10 mouse cellular contexts compared by ENCODE assay signal in the genomic region with DNA sequence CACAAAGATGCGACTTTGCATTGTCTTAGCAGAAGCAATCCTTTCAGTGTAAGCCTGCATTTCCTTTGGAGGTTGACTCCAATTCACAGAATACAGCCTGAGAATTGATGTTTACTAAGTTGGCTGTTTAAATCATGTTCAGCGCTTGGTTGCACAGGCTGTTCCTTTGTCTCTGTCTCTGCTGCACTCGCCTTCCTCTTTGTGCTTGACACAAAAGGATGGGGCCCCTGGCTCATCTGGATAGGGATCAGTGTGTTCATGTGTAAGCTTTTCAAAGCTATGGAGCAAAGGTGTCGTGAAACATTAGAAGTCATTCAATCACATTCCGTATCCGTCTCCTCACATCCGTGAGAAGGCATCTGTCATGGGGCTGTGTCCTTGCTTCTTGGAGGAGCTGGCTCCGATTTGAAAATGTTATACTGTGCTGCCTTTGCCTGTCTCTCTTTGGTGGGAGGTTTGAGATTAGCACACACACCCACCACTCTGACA.
DNase-seq lines count a peak whose midpoint lies in the region; ATAC-seq and TF ChIP-seq lines count a peak whose summit lies in the region.
"Had no signal": no experiment of that assay in that cellular context is flagged by ENCODE, and none has a peak within 500 bp of the region (broad histone marks: within the 10 kb centered on the region; RNA-seq: fewer than 3 reads in every experiment).

No protein-coding gene starts in this region.

- no peaks in the 10 kb centered on the region for H3K4me1 ChIP-seq in forebrain, postnatal 0 days (ENCODE audit: insufficient read depth)

- peak overlapping the region; percentile 57; the same call in 1 of the 2 replicates for H3K27ac ChIP-seq in forebrain, postnatal 0 days (ENCODE audit: low read depth, low read length)
- H3K27ac ChIP-seq: heart, embryonic 15.5 days had no signal

- peak; percentile 65 for ATAC-seq in forebrain, postnatal 0 days

- 19% methylated on average over 8 of the region's 8 CpGs for WGBS in forebrain, postnatal 0 days

- DNase-seq in left cerebral cortex, postnatal 4 days = peak; percentile 6
- DNase-seq in left cerebral cortex, adult 11 months (ENCODE audit: low spot score) = no peak
- DNase-seq in embryo, embryonic 9.5 days (ENCODE audit: extremely low spot score) = peak; percentile 59
- peak; percentile 61 for DNase-seq in forebrain, postnatal 0 days
- DNase-seq in neural tube, embryonic 10.5 days (ENCODE audit: extremely low spot score, low spot score) = peak; percentile 50
- no peak for DNase-seq in thymus, postnatal 10 days (ENCODE audit: low spot score in 2 of 2)
- no peak for DNase-seq in layer of hippocampus, postnatal 14 days (ENCODE audit: low spot score in 2 of 2)
- no peak for DNase-seq in gastrocnemius, postnatal 25 days

- no peaks in the 10 kb centered on the region for H3K27me3 ChIP-seq in forebrain, postnatal 0 days (ENCODE audit: insufficient read depth, low read length)
- H3K27me3 ChIP-seq: heart, embryonic 15.5 days had no signal

- H3K4me3 ChIP-seq in forebrain, postnatal 0 days (ENCODE audit: low read depth, low read length) = no peak overlapping the region
- H3K4me3 ChIP-seq: heart, embryonic 15.5 days had no signal

- no peak overlapping the region for H3K9ac ChIP-seq in forebrain, postnatal 0 days
- H3K9ac ChIP-seq: heart, embryonic 15.5 days had no signal

- no peak for TF ChIP-seq CTCF in forebrain, postnatal 0 days (IDR thresholded peaks at IDR 0.05; ENCODE audit: low read depth)

- intact Hi-C loops in left cerebral cortex, postnatal 4 days (cut with DNase I) = loop anchor here (5.0 to 10.0 kb wide), 2 partner anchors 62 to 410 kb away; no protein-coding TSS in a partner anchor

- H3K9me3 ChIP-seq in forebrain, postnatal 0 days (ENCODE audit: low read length) = no peaks in the 10 kb centered on the region
- H3K9me3 ChIP-seq: G1E; heart, embryonic 15.5 days had no signal

- H3K4me2 ChIP-seq in forebrain, postnatal 0 days (ENCODE audit: low read depth) = 0 out of 2 replicates have a peak overlapping the region, but pooled peaks have one; percentile 8
- H3K4me2 ChIP-seq: heart, embryonic 15.5 days had no signal

- H3K36me3 ChIP-seq in forebrain, postnatal 0 days (ENCODE audit: insufficient read depth) = no peaks in the 10 kb centered on the region
- H3K36me3 ChIP-seq: G1E; heart, embryonic 15.5 days had no signal

Comparison
In these comparisons a context has a peak if more than half of its experiments do, and no peak if none do; other contexts are left out.
1. DNase-seq: peak in left cerebral cortex, postnatal 4 days (single experiment), embryo, embryonic 9.5 days (single experiment), forebrain, postnatal 0 days (single experiment) and neural tube, embryonic 10.5 days (single experiment); none in left cerebral cortex, adult 11 months (single experiment), thymus, postnatal 10 days (0 of 2), layer of hippocampus, postnatal 14 days (0 of 2) and gastrocnemius, postnatal 25 days (single experiment).